Mouse (Mus musculus): ENCODE results near the gene Inpp4b. TPM values are rescaled to one million over a fixed set of nuclear protein-coding genes. Genes with fewer than 3 reads are reported as not detected.

Gene Inpp4b
- polyA plus RNA-seq, 1 experiment from 2014 or later, result 4.6 TPM

GRCm38 (mm10) chr8:81502982-81503381 is 160.6 kb downstream of the Inpp4b start:
- H3K27me3 ChIP-seq (replicated peaks; ENCODE audit: control insufficient read depth, insufficient read depth, low read length), result no peaks in the 10 kb centered on the region
- TF ChIP-seq CTCF (IDR thresholded peaks at IDR 0.05; ENCODE audit: low read depth), result no peak
- no peaks in the 10 kb centered on the region for H3K4me1 ChIP-seq (replicated peaks; ENCODE audit: control insufficient read depth, insufficient read depth, low read length)
- WGBS, result 84% methylated on average over 2 of the region's 2 CpGs
- H3K9ac ChIP-seq (ENCODE audit: low read depth, low read length), result no peak overlapping the region
- no peaks in the 10 kb centered on the region for H3K9me3 ChIP-seq (ENCODE audit: control insufficient read depth)
- no peaks in the 10 kb centered on the region for H3K36me3 ChIP-seq (ENCODE audit: control insufficient read depth, insufficient read depth)
- H3K4me3 ChIP-seq (ENCODE audit: low read depth, low read length), result no peak overlapping the region
- ATAC-seq, result no peak
- H3K4me2 ChIP-seq (replicated peaks; ENCODE audit: low read depth), result no peak overlapping the region
- no peak overlapping the region for H3K27ac ChIP-seq (ENCODE audit: low read depth, low read length)

- no peak overlapping the region for H3K27ac ChIP-seq (ENCODE audit: low read depth, low read length)
- H3K36me3 ChIP-seq (ENCODE audit: control insufficient read depth, insufficient read depth), result no peaks in the 10 kb centered on the region
- H3K4me2 ChIP-seq (replicated peaks; ENCODE audit: low read depth), result no peak overlapping the region
- H3K9me3 ChIP-seq (ENCODE audit: control insufficient read depth), result no peaks in the 10 kb centered on the region
- no peak for TF ChIP-seq CTCF (IDR thresholded peaks at IDR 0.05; ENCODE audit: low read depth)
- no peaks in the 10 kb centered on the region for H3K4me1 ChIP-seq (replicated peaks; ENCODE audit: control insufficient read depth, insufficient read depth, low read length)
- no peak overlapping the region for H3K4me3 ChIP-seq (ENCODE audit: low read depth, low read length)
- no peaks in the 10 kb centered on the region for H3K27me3 ChIP-seq (replicated peaks; ENCODE audit: control insufficient read depth, insufficient read depth, low read length)
- no peak for ATAC-seq
- H3K9ac ChIP-seq (ENCODE audit: low read depth, low read length), result no peak overlapping the region
Measured at GRCm38 (mm10) chr8:81512826-81513225, 170.5 kb downstream of the Inpp4b start.

- Histone ChIP-seq H3K4me2 (replicated peaks; ENCODE audit: low read depth) (no peak overlapping the region), H3K27ac (ENCODE audit: low read depth, low read length) (no peak overlapping the region), H3K4me3 (ENCODE audit: low read depth, low read length) (no peak overlapping the region), H3K9ac (ENCODE audit: low read depth, low read length) (no peak overlapping the region), H3K4me1 (replicated peaks; ENCODE audit: control insufficient read depth, insufficient read depth, low read length) (no peaks in the 10 kb centered on the region), H3K36me3 (ENCODE audit: control insufficient read depth, insufficient read depth) (no peaks in the 10 kb centered on the region), H3K27me3 (replicated peaks; ENCODE audit: control insufficient read depth, insufficient read depth, low read length) (no peaks in the 10 kb centered on the region), H3K9me3 (ENCODE audit: control insufficient read depth) (no peaks in the 10 kb centered on the region)
- TF ChIP-seq CTCF (IDR thresholded peaks at IDR 0.05; ENCODE audit: low read depth), result no peak
- no peak for ATAC-seq
Measured at GRCm38 (mm10) chr8:81514425-81514824, 172.1 kb downstream of the Inpp4b start.

DNA sequence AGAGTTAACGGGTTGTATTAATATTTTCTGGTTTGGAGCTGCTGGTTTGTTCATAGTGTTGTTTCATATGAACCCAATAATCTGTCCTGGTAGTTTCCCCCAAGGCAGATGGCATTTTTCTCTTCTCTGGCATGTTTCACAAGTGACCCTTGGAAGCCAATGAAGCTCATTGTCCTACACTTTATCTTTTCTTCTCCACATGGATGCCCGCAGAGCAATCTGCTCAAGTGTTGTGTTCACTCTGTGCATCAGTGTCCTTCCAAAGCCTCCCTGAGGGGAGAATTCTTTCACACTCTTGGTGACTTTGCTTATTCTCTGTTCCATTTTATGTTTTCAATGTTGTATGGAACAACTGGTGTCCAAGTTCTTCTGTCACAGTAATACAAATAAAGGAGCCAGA is 179.7 kb downstream of the Inpp4b start:
- no peak overlapping the region for H3K4me3 ChIP-seq (ENCODE audit: low read depth, low read length)
- no peaks in the 10 kb centered on the region for H3K9me3 ChIP-seq (ENCODE audit: control insufficient read depth)
- 90% methylated on average over 2 of the region's 2 CpGs for WGBS
- H3K36me3 ChIP-seq (ENCODE audit: control insufficient read depth, insufficient read depth), result no peaks in the 10 kb centered on the region
- no peak for ATAC-seq
- H3K9ac ChIP-seq (ENCODE audit: low read depth, low read length), result no peak overlapping the region
- no peak overlapping the region for H3K27ac ChIP-seq (ENCODE audit: low read depth, low read length)
- no peak overlapping the region for H3K4me2 ChIP-seq (replicated peaks; ENCODE audit: low read depth)
- H3K4me1 ChIP-seq (replicated peaks; ENCODE audit: control insufficient read depth, insufficient read depth, low read length), result no peaks in the 10 kb centered on the region
- H3K27me3 ChIP-seq (replicated peaks; ENCODE audit: control insufficient read depth, insufficient read depth, low read length), result no peaks in the 10 kb centered on the region
- TF ChIP-seq CTCF (IDR thresholded peaks at IDR 0.05; ENCODE audit: low read depth), result no peak

DNA sequence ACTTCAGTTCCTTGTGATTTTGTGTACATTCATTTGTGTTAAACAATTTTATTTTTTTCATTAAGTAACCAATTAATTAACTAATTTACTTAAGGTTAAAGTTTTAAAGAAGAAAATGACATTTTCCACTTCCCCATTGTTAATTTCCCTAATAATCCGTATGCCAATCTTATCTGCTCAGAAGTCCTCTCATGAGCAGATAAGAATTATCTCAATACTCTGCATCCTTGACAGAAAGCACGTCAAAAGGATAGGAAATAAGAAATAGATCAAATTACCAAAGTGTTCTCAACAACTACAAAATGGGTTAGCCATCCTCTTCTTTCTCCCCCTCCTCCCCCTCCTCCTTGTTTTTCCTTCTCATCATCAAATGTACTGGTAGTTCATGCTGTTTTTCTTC is 182.2 kb downstream of the Inpp4b start:
- Histone ChIP-seq H3K27me3 (replicated peaks; ENCODE audit: control insufficient read depth, insufficient read depth, low read length) (no peaks in the 10 kb centered on the region), H3K36me3 (ENCODE audit: control insufficient read depth, insufficient read depth) (no peaks in the 10 kb centered on the region), H3K9me3 (ENCODE audit: control insufficient read depth) (no peaks in the 10 kb centered on the region), H3K4me2 (replicated peaks; ENCODE audit: low read depth) (no peak overlapping the region), H3K9ac (ENCODE audit: low read depth, low read length) (no peak overlapping the region), H3K4me3 (ENCODE audit: low read depth, low read length) (no peak overlapping the region), H3K27ac (ENCODE audit: low read depth, low read length) (no peak overlapping the region), H3K4me1 (replicated peaks; ENCODE audit: control insufficient read depth, insufficient read depth, low read length) (no peaks in the 10 kb centered on the region)
- ATAC-seq, result no peak
- TF ChIP-seq CTCF (IDR thresholded peaks at IDR 0.05; ENCODE audit: low read depth), result no peak
- WGBS, result 42% methylated on average over 2 of the region's 2 CpGs

DNA sequence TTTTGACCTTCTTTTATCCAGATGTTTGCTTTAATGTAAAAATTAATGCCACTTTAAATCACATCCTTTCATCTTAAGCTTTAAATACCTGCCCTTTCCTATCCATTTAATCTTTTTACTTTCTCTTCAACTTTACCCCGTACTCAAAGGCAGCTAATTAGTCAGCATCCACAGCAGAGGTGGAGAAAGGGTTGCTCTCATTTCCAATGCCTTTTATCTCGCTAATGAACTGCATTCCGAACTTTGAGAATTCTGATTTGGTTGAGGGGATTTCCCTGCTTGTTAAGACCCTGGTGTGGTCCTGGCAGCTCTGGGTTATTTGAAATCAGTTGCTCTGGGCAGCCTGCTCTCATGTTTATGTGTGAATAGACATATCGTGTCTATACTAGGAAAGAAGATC is 185.3 kb downstream of the Inpp4b start:
- no peak for TF ChIP-seq CTCF (IDR thresholded peaks at IDR 0.05; ENCODE audit: low read depth)
- no peak for ATAC-seq
- no peak overlapping the region for H3K4me3 ChIP-seq (ENCODE audit: low read depth, low read length)
- H3K4me2 ChIP-seq (replicated peaks; ENCODE audit: low read depth), result no peak overlapping the region
- H3K36me3 ChIP-seq (ENCODE audit: control insufficient read depth, insufficient read depth), result no peaks in the 10 kb centered on the region
- H3K9me3 ChIP-seq (ENCODE audit: control insufficient read depth), result no peaks in the 10 kb centered on the region
- H3K27ac ChIP-seq (ENCODE audit: low read depth, low read length), result no peak overlapping the region
- no peaks in the 10 kb centered on the region for H3K27me3 ChIP-seq (replicated peaks; ENCODE audit: control insufficient read depth, insufficient read depth, low read length)
- no peak overlapping the region for H3K9ac ChIP-seq (ENCODE audit: low read depth, low read length)
- 49% methylated on average over 4 of the region's 4 CpGs for WGBS
- no peaks in the 10 kb centered on the region for H3K4me1 ChIP-seq (replicated peaks; ENCODE audit: control insufficient read depth, insufficient read depth, low read length)

GRCm38 (mm10) chr8:81538310-81538709 is 196.0 kb downstream of the Inpp4b start:
- WGBS, result 91% methylated on average over 3 of the region's 3 CpGs
- Histone ChIP-seq H3K9ac (ENCODE audit: low read depth, low read length) (no peak overlapping the region), H3K36me3 (ENCODE audit: control insufficient read depth, insufficient read depth) (no peaks in the 10 kb centered on the region), H3K4me2 (replicated peaks; ENCODE audit: low read depth) (no peak overlapping the region), H3K27me3 (replicated peaks; ENCODE audit: control insufficient read depth, insufficient read depth, low read length) (no peaks in the 10 kb centered on the region), H3K27ac (ENCODE audit: low read depth, low read length) (no peak overlapping the region), H3K4me3 (ENCODE audit: low read depth, low read length) (no peak overlapping the region), H3K4me1 (replicated peaks; ENCODE audit: control insufficient read depth, insufficient read depth, low read length) (no peaks in the 10 kb centered on the region), H3K9me3 (ENCODE audit: control insufficient read depth) (no peaks in the 10 kb centered on the region)
- ATAC-seq, result no peak
- no peak for TF ChIP-seq CTCF (IDR thresholded peaks at IDR 0.05; ENCODE audit: low read depth)

All from intestine, postnatal 0 days (tissue).